Mouse (Mus musculus) neutrophil, adult 59 days (primary cell): Measurements from ENCODE around the gene 2300003K06Rik. TPM values are rescaled to one million over a fixed set of nuclear protein-coding genes. Genes with fewer than 3 reads are reported as not detected.

Experiments
- total RNA-seq, 2 experiments: library from RNA; stranded (reverse); gene quantifications; 1 replicate in 1 of 2; 2 replicates in 1 of 2; pipeline ENCODE4 v1.2.4; 2023

2300003K06Rik gene
- total RNA-seq: not detected

GRCm38 (mm10) chr11:99837966-99838365 lies at the start of gene 2300003K06Rik:
TSS of gene 2300003K06Rik (minus strand) at chr11:99838066.

DNA sequence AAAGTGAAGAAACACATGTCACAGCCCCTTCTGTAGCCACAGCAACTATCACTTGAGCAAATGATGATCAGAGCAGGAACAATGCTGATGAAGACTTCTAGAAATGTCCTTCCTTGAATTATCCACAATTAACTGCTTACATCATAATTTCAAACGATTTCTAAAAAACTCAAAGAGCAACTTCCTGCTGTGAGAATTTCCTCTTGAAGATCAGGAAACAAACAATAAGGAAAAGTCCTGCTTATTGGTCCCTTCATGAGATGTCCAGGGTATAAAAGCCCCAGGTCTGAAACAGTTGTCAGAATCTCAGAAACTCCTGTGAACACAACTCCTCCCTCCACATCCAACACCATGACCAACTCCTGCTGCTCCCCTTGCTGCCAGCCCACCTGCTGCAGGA lies 41.0 kb upstream of the 2300003K06Rik start, which contains the start of gene Gm11567:
Gm11567 (plus strand) TSS at position 301 of the 400 bp plus-strand sequence.

DNA sequence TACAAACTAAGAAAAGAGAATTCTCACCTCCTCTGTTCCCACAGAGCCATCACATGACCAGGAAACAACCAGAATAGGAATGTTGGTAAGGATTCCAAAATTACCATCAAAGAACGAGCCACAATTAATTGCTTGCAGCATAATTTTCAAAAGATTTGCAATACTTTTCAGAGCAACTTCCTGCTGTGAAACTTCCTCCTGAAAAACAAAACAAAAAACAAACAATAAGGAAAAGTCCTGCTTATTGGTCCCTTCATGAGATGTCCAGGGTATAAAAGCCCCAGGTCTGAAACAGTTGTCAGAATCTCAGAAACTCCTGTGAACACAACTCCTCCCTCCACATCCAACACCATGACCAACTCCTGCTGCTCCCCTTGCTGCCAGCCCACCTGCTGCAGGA lies 35.2 kb upstream of the 2300003K06Rik start, which contains the start of gene Krtap9-1:
Krtap9-1 (plus strand) TSS at position 301 of the 400 bp plus-strand sequence.

GRCm38 (mm10) chr11:99864176-99864575 lies 26.3 kb upstream of the 2300003K06Rik start, which contains the start of gene Gm11559:
TSS of gene Gm11559 (plus strand) at chr11:99864476.

GRCm38 (mm10) chr11:99857617-99858016 lies 19.8 kb upstream of the 2300003K06Rik start, which contains the start of gene Gm11568:
TSS of gene Gm11568 (plus strand) at chr11:99857917.

GRCm38 (mm10) chr11:99851508-99851907 lies 13.6 kb upstream of the 2300003K06Rik start, which contains the start of gene Krtap4-16:
TSS of gene Krtap4-16 (minus strand) at chr11:99851608.

DNA sequence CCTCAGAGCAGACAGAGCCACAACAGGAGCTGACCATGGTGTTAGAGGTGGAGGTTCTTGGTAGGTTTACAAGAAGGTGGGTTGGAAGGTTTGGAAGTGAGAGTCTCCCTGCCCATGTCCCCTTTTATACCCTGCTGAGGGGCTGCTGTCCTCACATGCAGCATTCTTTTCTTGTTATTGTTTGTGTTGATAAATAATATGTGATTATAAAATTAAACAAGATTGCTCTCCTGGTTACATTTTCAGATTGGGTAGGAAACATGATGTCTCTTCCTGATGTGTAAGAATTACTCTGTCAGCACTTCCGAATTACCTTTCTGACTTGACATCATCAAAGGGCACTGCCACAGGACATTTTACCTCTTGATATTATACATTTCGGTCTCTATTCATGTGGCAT lies 22.3 kb downstream of the 2300003K06Rik start, which contains the start of gene Gm11564:
Gm11564 (minus strand) TSS at position 101 of the 400 bp plus-strand sequence.

DNA sequence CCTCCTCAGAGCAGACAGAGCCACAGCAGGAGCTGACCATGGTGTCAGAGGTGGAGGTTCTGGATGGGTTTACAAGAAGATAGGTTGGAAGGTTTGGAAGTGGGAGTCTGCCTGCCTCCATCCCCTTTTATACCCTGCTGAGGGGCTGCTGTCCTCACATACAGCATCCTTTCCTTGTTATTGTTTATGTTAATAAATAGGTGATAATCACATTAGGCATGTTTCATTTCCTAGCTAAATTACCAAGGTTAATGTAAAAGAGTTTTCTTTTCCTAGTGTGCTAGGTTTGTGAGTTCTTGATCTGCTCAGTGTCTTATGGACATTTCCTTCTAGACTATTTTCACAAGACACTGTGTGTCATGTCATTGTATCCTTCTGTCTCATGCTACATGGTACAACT lies 28.1 kb downstream of the 2300003K06Rik start, which contains the start of gene Krtap4-13:
Krtap4-13 (minus strand) TSS at position 101 of the 400 bp plus-strand sequence.

DNA sequence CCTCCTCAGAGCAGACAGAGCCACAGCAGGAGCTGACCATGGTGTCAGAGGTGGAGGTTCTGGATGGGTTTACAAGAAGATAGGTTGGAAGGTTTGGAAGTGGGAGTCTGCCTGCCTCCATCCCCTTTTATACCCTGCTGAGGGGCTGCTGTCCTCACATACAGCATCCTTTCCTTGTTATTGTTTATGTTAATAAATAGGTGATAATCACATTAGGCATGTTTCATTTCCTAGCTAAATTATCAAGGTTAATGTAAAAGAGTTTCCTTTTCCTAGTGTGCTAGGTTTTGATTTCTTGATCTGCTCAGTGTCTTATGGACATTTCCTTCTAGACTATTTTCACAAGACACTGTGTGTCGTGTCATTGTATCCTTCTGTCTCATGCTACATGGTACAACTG lies 33.5 kb downstream of the 2300003K06Rik start, which contains the start of gene Gm11554:
Gm11554 (minus strand) TSS at position 101 of the 400 bp plus-strand sequence.

DNA sequence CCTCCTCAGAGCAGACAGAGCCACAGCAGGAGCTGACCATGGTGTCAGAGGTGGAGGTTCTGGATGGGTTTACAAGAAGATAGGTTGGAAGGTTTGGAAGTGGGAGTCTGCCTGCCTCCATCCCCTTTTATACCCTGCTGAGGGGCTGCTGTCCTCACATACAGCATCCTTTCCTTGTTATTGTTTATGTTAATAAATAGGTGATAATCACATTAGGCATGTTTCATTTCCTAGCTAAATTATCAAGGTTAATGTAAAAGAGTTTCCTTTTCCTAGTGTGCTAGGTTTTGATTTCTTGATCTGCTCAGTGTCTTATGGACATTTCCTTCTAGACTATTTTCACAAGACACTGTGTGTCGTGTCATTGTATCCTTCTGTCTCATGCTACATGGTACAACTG lies 39.0 kb downstream of the 2300003K06Rik start, which contains the start of gene Gm11569:
Gm11569 (minus strand) TSS at position 101 of the 400 bp plus-strand sequence.

GRCm38 (mm10) chr11:99793367-99793766 lies 44.5 kb downstream of the 2300003K06Rik start, which contains the start of gene Gm11596:
TSS of gene Gm11596 (minus strand) at chr11:99793467.

Other genes with a start within 250 kb of the 2300003K06Rik start
- gene Krtap1-3, start 246.7 kb downstream of the 2300003K06Rik start, total RNA-seq: not detected
- gene Krtap9-3, start 240.0 kb downstream of the 2300003K06Rik start, total RNA-seq: not detected
- not detected for gene Gm11938, start 234.8 kb downstream of the 2300003K06Rik start, total RNA-seq
- gene Gm11937, start 227.9 kb downstream of the 2300003K06Rik start, total RNA-seq: not detected
- not detected for gene Krtap2-4, start 223.2 kb downstream of the 2300003K06Rik start, total RNA-seq
- not detected for gene Gm11562, start 217.6 kb downstream of the 2300003K06Rik start, total RNA-seq
- not detected for gene Krtap4-1, start 209.8 kb downstream of the 2300003K06Rik start, total RNA-seq
- not detected for gene Krtap4-2, start 203.0 kb downstream of the 2300003K06Rik start, total RNA-seq
- not detected for gene Krtap4-7, start 194.0 kb downstream of the 2300003K06Rik start, total RNA-seq
- gene Gm11555, start 187.8 kb downstream of the 2300003K06Rik start, total RNA-seq: not detected
- not detected for gene Gm11563, start 179.1 kb downstream of the 2300003K06Rik start, total RNA-seq
- not detected for gene Krtap4-6, start 172.1 kb downstream of the 2300003K06Rik start, total RNA-seq
- not detected for gene Gm14190, start 147.3 kb downstream of the 2300003K06Rik start, total RNA-seq
- gene Gm14180, start 103.8 kb downstream of the 2300003K06Rik start, total RNA-seq: not detected
- gene Gm11595, start 65.2 kb downstream of the 2300003K06Rik start, total RNA-seq: not detected
- gene Krtap4-8, start 57.4 kb downstream of the 2300003K06Rik start, total RNA-seq: not detected
- not detected for gene Krtap4-9, start 52.9 kb downstream of the 2300003K06Rik start, total RNA-seq
- not detected for gene Gm11596, start 44.6 kb downstream of the 2300003K06Rik start, total RNA-seq
- gene Gm11569, start 39.1 kb downstream of the 2300003K06Rik start, total RNA-seq: not detected
- not detected for gene Gm11554, start 33.6 kb downstream of the 2300003K06Rik start, total RNA-seq
- not detected for gene Krtap4-13, start 28.2 kb downstream of the 2300003K06Rik start, total RNA-seq
- gene Gm11564, start 22.4 kb downstream of the 2300003K06Rik start, total RNA-seq: not detected
- not detected for gene Krtap4-16, start 13.5 kb upstream of the 2300003K06Rik start, total RNA-seq
- not detected for gene Gm11568, start 19.9 kb upstream of the 2300003K06Rik start, total RNA-seq
- not detected for gene Gm11559, start 26.4 kb upstream of the 2300003K06Rik start, total RNA-seq
- gene Krtap9-1, start 35.3 kb upstream of the 2300003K06Rik start, total RNA-seq: not detected
- gene Gm11567, start 41.1 kb upstream of the 2300003K06Rik start, total RNA-seq: not detected
- gene Krtap31-1, start 69.9 kb upstream of the 2300003K06Rik start, total RNA-seq: not detected
- not detected for gene Gm11565, start 76.7 kb upstream of the 2300003K06Rik start, total RNA-seq
- gene Krtap31-2, start 98.2 kb upstream of the 2300003K06Rik start, total RNA-seq: not detected
- gene Krtap9-5, start 110.4 kb upstream of the 2300003K06Rik start, total RNA-seq: not detected
- not detected for gene Krtap29-1, start 141.0 kb upstream of the 2300003K06Rik start, total RNA-seq
- not detected for gene Krtap16-1, start 148.5 kb upstream of the 2300003K06Rik start, total RNA-seq
- not detected for gene Krtap17-1, start 155.9 kb upstream of the 2300003K06Rik start, total RNA-seq
- not detected for gene Krt33a, start 178.1 kb upstream of the 2300003K06Rik start, total RNA-seq
- not detected for gene Krt33b, start 191.8 kb upstream of the 2300003K06Rik start, total RNA-seq
- gene Krt34, start 203.5 kb upstream of the 2300003K06Rik start, total RNA-seq: not detected
- not detected for gene Krt31, start 212.5 kb upstream of the 2300003K06Rik start, total RNA-seq